Mouse (Mus musculus): ENCODE measurements at regions not wholly inside any gene's neighbourhood (a gene's known extent, or its start where the extent isn't known, plus 50 kb on each side); places are given as distances from the start of the nearest gene placed in this dataset.

- no peak for TF ChIP-seq POLR2A (IDR thresholded peaks at IDR 0.05; ENCODE audit: insufficient read length, low read depth)
- TF ChIP-seq USF1 (IDR thresholded peaks at IDR 0.05; ENCODE audit: low read depth) = no peak
- TF ChIP-seq MYOG (IDR thresholded peaks at IDR 0.05; ENCODE audit: control insufficient read depth in 1 of 3, insufficient read depth in 1 of 3, insufficient read length in 2 of 3, low read depth in 2 of 3) = no peak
- no peak for TF ChIP-seq TCF12 (IDR thresholded peaks at IDR 0.05; ENCODE audit: insufficient read depth, poor library complexity, severe bottlenecking)
- no peak for TF ChIP-seq MAX (IDR thresholded peaks at IDR 0.05; ENCODE audit: low read depth)
- TF ChIP-seq POLR2AphosphoS2 (IDR thresholded peaks at IDR 0.05; ENCODE audit: insufficient read length, low read depth) = no peak
- no peak for TF ChIP-seq E2F4 (IDR thresholded peaks at IDR 0.05; ENCODE audit: insufficient read depth)
- TF ChIP-seq CEBPB (IDR thresholded peaks at IDR 0.05; ENCODE audit: insufficient read depth, poor library complexity, severe bottlenecking) = no peak
- TF ChIP-seq MYOD1 (IDR thresholded peaks at IDR 0.05; ENCODE audit: control insufficient read depth in 1 of 3, insufficient read length in 2 of 3, low read depth in 2 of 3) = no peak
- no peak for TF ChIP-seq REST (IDR thresholded peaks at IDR 0.05; ENCODE audit: insufficient read depth, insufficient read length)
- TF ChIP-seq TCF3 (IDR thresholded peaks at IDR 0.05; ENCODE audit: insufficient read length, low read depth) = no peak
These were observed 170.8 kb downstream of the Kcnj2 start for GRCm38 (mm10) chr11:111236741-111237140.
